Comparison of ENCODE assay signal across 8 mouse cellular contexts in genomic region chr2:91069306-91070000, GRCm38 (mm10). TPM values are rescaled to one million over a fixed set of nuclear protein-coding genes. Genes with fewer than 3 reads are reported as not detected.
DNase-seq lines count a peak whose midpoint lies in the region; ATAC-seq and TF ChIP-seq lines count a peak whose summit lies in the region.

No protein-coding gene starts in this region.

- H3K27ac ChIP-seq in forebrain, embryonic 13.5 days, result peak overlapping the region; percentile 73
- H3K27ac ChIP-seq in limb, embryonic 11.5 days (replicated peaks; ENCODE audit: low read depth, low read length), result peak overlapping the region; percentile 68; the same call in 1 of the 2 replicates

- DNase-seq in cerebellum, adult 8-10 months, result peak; percentile 32
- no peak for DNase-seq in cerebellum, adult 9-11 months
- peak; percentile 43 for DNase-seq in limb, embryonic 11.5 days (ENCODE audit: low spot score)
- DNase-seq in naive thymus-derived CD4-positive, alpha-beta T cell, adult 2 months (ENCODE audit: low read depth), result peak; percentile 42
- DNase-seq in urinary bladder, postnatal 10 days (ENCODE audit: low spot score), result no peak

- peak overlapping the region; percentile 88 for H3K4me2 ChIP-seq in forebrain, embryonic 13.5 days
- peak overlapping the region; percentile 88 for H3K4me2 ChIP-seq in limb, embryonic 11.5 days (ENCODE audit: low read depth, severe bottlenecking)

- peaks cover 22% of the 10 kb centered on the region for H3K36me3 ChIP-seq in E14TG2a.4 (ENCODE audit: insufficient read depth, low read length)
- H3K36me3 ChIP-seq in forebrain, embryonic 13.5 days (ENCODE audit: poor library complexity, severe bottlenecking), result peaks cover 21% of the 10 kb centered on the region
- H3K36me3 ChIP-seq in limb, embryonic 11.5 days (ENCODE audit: control insufficient read depth, insufficient read depth, low read length), result peaks cover 5% of the 10 kb centered on the region

- peak overlapping the region; percentile 84 for H3K9ac ChIP-seq in forebrain, embryonic 13.5 days
- H3K9ac ChIP-seq in limb, embryonic 11.5 days (ENCODE audit: low read length), result peak overlapping the region; percentile 63

- H3K4me3 ChIP-seq in E14TG2a.4 (replicated peaks; ENCODE audit: low read length), result peak overlapping the region; percentile 85
- H3K4me3 ChIP-seq in forebrain, embryonic 13.5 days, result peak overlapping the region; percentile 69
- H3K4me3 ChIP-seq in limb, embryonic 11.5 days (ENCODE audit: low read depth, low read length), result peak overlapping the region; percentile 58

- ATAC-seq in forebrain, embryonic 13.5 days, result peak; percentile 11
- ATAC-seq in limb, embryonic 11.5 days (ENCODE audit: insufficient number of reproducible peaks, low FRiP score, low TSS enrichment, low read depth), result no peak
- ATAC-seq in frontal cortex, adult (ENCODE audit: low TSS enrichment), result no peak

- TF ChIP-seq CTCF in E14TG2a.4 (conservative IDR thresholded peaks at IDR 0.05; ENCODE audit: low read length), result no peak

- WGBS in forebrain, embryonic 13.5 days, result 12% methylated on average over 14 of the region's 14 CpGs
- WGBS in limb, embryonic 11.5 days, result 10% methylated on average over 14 of the region's 14 CpGs

- peaks cover 53% of the 10 kb centered on the region for H3K4me1 ChIP-seq in E14TG2a.4 (replicated peaks; ENCODE audit: low read depth, low read length)
- peaks cover 30% of the 10 kb centered on the region for H3K4me1 ChIP-seq in forebrain, embryonic 13.5 days
- H3K4me1 ChIP-seq in limb, embryonic 11.5 days (ENCODE audit: control insufficient read depth, insufficient read depth, low read length), result peaks cover 15% of the 10 kb centered on the region

- no peaks in the 10 kb centered on the region for H3K9me3 ChIP-seq in E14TG2a.4 (ENCODE audit: low read length)
- H3K9me3 ChIP-seq in forebrain, embryonic 13.5 days (replicated peaks), result no peaks in the 10 kb centered on the region
- no peaks in the 10 kb centered on the region for H3K9me3 ChIP-seq in limb, embryonic 11.5 days (ENCODE audit: control insufficient read depth, low read length)

- 0 out of 2 replicates have a peak, but pooled peaks cover 6% of the 10 kb centered on the region for H3K27me3 ChIP-seq in E14TG2a.4 (ENCODE audit: insufficient read depth, low read length)
- H3K27me3 ChIP-seq in forebrain, embryonic 13.5 days, result no peaks in the 10 kb centered on the region
- H3K27me3 ChIP-seq in limb, embryonic 11.5 days (ENCODE audit: control insufficient read depth, insufficient read depth, low read length), result no peaks in the 10 kb centered on the region

RNA-seq across cellular contexts. Expression of gene Slc39a13, which starts 0.8 kb away (rescaled TPM):
- polyA plus RNA-seq in forebrain, embryonic 13.5 days (2015; fragmentation: Nextera tagmentation; extraction: Ambion mirVana), result 19.7 and 21.0 TPM in 2 replicates
- polyA plus RNA-seq in limb, embryonic 11.5 days (2014; fragmentation: Nextera tagmentation; extraction: Ambion mirVana), result 27.1 and 29.8 TPM in 2 replicates

RNA-seq across cellular contexts. Expression of gene Spi1, which starts 12.7 kb away (rescaled TPM):
- 2.5 and 2.8 TPM in 2 replicates for polyA plus RNA-seq in forebrain, embryonic 13.5 days (2015; fragmentation: Nextera tagmentation; extraction: Ambion mirVana)
- 1.9 and 2.4 TPM in 2 replicates for polyA plus RNA-seq in limb, embryonic 11.5 days (2014; fragmentation: Nextera tagmentation; extraction: Ambion mirVana)

RNA-seq across cellular contexts. Expression of gene Psmc3, which starts 15.6 kb away (rescaled TPM):
- 276 and 277 TPM in 2 replicates for polyA plus RNA-seq in forebrain, embryonic 13.5 days (2015; fragmentation: Nextera tagmentation; extraction: Ambion mirVana)
- 433 and 440 TPM in 2 replicates for polyA plus RNA-seq in limb, embryonic 11.5 days (2014; fragmentation: Nextera tagmentation; extraction: Ambion mirVana)

RNA-seq across cellular contexts. Expression of gene Rapsn, which starts 34.0 kb away (rescaled TPM):
- polyA plus RNA-seq in forebrain, embryonic 13.5 days (2015; fragmentation: Nextera tagmentation; extraction: Ambion mirVana), result 0.72 and 1.8 TPM in 2 replicates
- polyA plus RNA-seq in limb, embryonic 11.5 days (2014; fragmentation: Nextera tagmentation; extraction: Ambion mirVana), result 2.7 and 4.4 TPM in 2 replicates

RNA-seq across cellular contexts. Expression of gene Mybpc3, which starts 48.5 kb away (rescaled TPM):
- 0.23 TPM in 1 of 2 replicates, not detected in the other for polyA plus RNA-seq in forebrain, embryonic 13.5 days (2015; fragmentation: Nextera tagmentation; extraction: Ambion mirVana)
- polyA plus RNA-seq in limb, embryonic 11.5 days (2014; fragmentation: Nextera tagmentation; extraction: Ambion mirVana), result 0.11 and 0.29 TPM in 2 replicates

Comparison
In these comparisons a context has a peak if more than half of its experiments do, and no peak if none do; other contexts are left out.
1. DNase-seq: peak in cerebellum, adult 8-10 months (single experiment), limb, embryonic 11.5 days (single experiment) and naive thymus-derived CD4-positive, alpha-beta T cell, adult 2 months (single experiment); none in cerebellum, adult 9-11 months (single experiment) and urinary bladder, postnatal 10 days (single experiment).
2. Peak in every context shown above with its lines, with median percentiles within 50 percentile points of each other: H3K4me3 ChIP-seq.